Mouse (Mus musculus) urinary bladder, postnatal 10 days (tissue): ENCODE results near the gene Sccpdh.
"Not testable (repeated sequence)": the region's sequence is repeated elsewhere in the genome, so short reads cannot be mapped to it uniquely, and the experiment has no call there.

Experiments
- DNase-seq: peaks from one replicate; pipeline ENCODE4 v3.0.0; 2022; ENCODE audit warnings: low spot score

The Sccpdh gene

DNA sequence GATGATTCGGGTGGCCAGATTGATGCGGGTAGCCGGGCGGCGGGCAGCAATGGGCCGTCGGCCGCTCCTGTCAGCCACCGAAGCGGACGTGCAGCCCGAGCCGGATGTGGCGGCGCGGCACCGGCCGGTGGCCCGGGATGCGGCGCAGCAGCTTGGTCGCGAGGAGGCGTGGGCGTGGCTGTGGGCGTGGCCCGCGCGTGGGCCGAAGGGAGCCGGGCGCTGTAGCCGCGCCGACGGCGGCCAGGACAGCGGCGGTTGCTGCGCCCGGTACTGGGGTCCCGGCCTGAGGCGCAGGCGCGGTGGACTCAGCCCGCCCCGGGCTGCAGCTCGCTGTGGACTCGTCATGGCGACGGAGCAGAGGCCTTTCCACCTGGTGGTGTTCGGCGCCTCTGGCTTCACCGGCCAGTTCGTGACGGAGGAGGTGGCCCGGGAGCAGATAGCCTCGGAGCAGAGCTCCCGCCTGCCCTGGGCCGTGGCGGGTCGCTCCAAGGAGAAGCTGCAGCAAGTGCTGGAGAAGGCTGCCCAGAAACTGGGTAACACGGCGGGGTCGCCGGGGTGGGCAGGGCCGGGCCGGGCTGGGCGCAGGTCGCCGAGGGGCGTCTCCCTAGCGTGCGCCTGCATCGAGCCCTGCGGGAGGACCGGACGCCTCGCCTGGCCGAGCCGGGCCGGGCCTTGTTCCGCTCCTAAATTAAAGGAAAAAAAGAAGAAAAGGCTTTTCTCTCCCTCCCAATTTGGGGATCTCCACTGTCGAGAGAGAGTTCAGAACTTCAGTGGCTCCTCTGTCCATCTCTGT, at the start of gene Sccpdh:
TSS of gene Sccpdh (plus strand) at position 198 of the 793 bp plus-strand sequence.
- peak; percentile 50 for DNase-seq

DNA sequence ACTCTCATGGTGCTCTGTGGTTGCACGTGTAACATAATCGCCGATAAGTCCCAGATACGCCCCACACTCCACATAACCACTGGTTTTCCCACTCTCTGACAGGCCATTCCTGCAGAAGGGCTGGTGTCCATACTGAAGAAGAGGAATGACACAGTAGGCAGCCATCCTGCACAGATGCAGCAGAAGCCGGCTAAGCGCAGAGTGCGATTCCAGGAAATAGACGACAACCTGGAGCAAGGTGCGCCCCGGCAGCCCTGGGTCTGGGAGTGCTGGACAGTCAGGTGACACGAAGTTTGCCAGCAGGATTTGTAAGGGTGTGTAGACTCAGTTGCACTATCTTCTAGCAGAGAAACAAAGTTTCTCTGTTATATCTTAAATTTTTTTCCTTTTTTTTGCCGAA, 45.3 kb upstream of the Sccpdh start:
- no peak for DNase-seq

DNA sequence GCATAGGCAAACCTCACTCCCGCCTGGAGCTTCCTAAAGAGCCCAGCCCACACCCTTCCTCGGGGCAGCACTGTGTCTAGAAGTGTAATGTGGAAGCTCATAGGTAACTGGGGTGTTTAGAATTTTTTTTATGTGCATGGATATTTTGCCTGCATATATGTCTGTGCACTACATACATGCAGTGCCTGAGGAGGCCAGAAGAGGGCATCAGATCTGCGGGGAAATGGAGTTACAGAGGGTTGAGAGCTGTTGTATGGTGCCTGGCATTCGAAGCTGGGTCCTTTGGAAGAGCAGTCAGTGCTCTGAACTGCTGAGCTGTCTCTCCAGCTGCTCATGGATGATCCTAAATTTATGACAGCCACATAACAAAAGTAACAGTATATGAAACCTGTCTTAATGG, 44.4 kb upstream of the Sccpdh start:
- no peak for DNase-seq

DNA sequence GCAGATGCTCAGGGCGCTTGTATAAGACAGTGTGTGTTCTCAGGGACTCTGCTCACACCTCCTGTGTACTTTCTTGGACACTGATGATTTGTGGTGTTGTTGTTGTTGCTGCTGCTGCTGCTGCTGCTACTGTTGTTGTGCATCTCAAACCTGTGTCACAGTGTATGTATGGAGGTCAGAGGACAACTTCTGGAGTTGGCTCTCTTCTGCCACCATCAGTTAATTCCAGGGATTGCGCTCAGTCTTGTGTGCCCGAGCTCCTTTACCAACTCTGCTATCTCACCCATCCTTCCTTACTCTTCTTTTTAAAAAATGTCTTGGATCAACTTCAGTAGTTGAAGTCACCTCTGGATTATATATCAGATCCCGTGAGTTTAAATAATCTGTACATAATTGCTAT, 43.7 kb upstream of the Sccpdh start:
- no peak for DNase-seq

DNA sequence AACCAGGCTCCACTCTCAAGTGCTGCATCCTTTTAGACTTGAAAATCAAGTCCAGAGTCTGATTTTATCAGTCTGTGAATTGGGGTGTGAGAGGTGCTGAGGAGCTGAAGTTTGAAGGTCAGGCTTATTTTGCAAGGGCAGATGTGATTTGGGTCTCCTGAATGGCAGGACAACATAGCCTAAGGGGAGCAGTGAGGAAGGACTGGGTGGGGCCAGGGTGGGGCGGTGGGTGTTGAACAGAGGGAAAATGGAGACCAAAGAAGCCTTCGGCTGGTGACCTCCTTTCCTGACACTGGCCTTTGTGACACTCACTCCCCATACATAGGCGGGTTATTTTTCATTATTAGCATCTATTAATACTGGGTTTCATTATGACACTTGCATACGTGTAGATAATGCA, 40.2 kb upstream of the Sccpdh start:
- DNase-seq = no peak

DNA sequence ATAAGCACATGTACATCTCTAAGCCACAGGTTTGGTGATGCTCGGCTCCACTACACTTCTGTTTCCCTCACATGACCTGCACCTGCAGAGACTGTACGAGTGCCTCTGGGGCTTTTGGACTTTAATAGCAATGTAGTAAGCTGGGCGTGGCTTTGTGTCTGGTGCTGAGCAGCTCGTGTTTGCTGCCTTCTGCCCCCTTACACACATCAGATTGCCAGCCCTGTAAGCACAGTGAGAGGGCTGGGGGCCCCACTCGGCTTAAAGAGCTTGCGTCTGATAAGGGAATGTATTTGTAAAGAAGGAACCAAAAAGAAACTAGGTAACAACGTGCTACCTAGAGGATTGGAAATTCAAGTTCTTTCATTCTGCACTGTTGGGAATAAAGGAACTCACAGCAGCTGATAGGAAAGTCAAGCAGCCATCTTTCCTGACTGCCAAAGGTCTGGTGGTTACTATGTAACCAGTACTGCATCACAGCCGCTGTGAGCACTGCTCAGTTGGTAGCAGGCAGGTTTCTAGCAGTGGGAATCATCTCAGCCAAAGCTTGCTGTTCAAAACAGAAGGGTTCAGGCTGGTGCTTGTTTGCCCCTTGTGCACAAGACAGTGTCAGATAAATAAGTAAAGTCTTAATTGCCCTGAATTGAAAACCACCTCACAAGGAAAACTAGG, 39.4 kb upstream of the Sccpdh start:
- no peak for DNase-seq

DNA sequence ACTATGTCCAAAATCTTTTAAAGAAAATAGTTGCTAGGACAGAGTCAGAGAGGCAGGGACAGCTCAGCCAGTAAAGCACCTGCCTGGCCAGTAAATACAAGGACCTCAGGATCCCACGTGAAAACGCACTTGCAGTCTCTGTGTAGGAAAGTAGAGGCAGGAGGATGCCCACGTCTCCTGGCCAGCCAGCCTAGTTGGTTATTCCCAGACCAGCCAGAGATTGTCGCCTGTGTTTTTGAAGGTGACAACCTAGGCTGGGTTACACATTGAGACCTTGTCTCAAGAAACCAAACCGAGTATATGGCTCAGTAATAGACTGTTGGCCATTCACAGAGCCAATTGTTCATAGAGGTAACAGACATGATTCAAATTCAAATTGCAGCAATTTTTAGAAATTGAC, 38.7 kb upstream of the Sccpdh start:
- DNase-seq = no peak

DNA sequence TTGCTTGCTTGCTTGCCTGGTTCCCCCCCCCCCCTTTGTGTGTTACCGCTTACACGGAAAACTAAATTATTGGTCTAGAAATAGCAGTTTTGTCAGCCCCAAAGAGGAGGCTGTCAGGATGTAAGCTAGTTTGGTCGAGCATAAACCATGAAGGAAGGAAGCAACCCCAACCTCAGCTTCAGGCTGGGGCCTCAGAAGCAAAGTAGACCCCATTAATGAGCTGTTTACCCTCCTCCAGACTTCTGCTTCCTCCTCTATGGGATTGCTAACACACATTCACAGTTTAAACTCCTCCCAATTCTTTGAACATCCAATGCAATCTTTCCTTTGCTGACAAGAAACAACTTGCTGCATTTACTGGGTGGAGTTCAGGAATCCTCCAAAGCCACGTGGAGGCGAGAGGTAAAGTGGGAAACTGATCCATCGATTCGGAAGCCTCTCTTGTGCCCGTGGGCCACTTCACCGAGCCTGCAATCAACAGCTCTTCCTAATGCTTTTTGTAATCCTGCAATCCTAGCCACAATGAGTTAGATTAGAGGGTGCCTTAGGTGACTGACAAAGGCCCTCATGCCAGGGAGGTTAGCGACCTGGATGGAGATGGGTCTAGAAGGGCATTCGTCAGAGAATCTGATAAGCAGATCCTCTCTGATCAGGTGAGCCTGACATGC, 35.1 kb upstream of the Sccpdh start:
- no peak for DNase-seq

DNA sequence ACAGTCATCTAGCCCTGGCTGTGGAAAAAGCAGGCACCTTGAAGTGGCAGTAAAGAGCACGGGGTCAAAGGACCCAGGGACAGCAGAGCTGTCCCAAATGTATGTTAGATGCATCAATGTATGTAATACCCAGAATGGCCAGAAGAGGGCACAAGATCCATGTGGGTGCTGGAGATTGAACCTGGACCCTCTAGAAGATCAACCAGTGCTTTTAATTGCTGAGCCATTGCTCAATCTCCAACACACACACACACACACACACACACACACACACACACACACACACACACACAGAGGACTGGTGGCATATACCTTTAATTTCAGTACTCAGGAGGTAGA, 34.6 kb upstream of the Sccpdh start:
- no peak for DNase-seq

DNA sequence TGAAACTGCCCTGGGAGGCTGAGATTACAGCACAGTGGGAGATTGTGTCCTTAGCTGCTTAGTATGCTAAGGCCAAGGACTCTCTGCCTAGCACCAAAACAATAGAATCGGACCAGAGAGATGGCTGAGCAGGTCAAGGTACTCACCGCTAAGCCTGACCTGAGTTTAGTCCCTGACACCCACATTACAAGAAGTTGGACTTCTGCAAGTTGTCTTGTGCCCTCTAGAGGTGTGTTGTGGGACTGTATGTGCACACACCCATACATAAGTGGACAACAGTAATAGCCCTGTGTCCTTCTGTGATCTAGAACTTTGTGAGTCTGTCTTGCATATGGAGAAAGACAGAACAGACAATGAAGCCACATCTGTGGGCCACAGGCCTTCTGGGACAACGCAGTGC, 33.9 kb upstream of the Sccpdh start:
- DNase-seq = no peak

DNA sequence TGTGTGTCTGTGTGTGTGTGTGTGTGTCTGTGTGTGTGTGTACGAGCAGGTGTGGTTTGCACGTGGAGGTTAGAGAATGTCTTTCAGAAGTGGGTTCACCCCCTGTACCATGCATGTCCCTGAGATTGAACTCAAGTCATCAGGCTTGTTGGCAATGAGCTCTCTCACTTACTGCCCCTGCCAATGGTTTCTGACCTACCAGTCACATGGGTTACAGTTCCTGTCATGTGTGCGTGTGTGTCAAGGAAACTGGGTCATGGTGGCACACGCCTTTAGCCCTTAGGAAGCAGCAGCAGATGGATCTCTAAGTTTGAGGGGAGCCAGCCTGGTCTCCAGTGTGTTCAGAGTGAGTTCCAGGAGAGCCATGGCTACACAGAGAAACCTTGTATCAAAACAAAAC, 25.3 kb upstream of the Sccpdh start:
- no peak for DNase-seq

DNA sequence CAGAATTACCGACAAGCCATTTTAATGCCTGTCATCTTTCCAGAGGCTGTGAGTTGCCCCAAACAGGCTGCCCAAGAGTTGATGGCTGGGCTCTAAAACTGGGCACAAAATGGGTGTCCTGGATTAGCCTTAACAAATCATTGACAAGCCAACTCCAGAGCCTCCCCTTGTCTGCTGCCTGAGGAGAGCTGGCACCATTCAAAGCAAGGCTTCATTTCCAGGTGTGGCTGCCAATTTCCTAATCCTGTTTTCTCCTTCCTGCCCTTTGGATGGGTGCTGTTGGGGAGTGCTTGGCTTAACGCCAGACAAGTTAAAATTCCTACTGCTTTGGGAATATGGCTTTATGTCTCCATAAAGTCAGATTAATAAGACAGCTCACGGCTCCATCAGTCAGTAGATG, 23.9 kb upstream of the Sccpdh start:
- DNase-seq = no peak

DNA sequence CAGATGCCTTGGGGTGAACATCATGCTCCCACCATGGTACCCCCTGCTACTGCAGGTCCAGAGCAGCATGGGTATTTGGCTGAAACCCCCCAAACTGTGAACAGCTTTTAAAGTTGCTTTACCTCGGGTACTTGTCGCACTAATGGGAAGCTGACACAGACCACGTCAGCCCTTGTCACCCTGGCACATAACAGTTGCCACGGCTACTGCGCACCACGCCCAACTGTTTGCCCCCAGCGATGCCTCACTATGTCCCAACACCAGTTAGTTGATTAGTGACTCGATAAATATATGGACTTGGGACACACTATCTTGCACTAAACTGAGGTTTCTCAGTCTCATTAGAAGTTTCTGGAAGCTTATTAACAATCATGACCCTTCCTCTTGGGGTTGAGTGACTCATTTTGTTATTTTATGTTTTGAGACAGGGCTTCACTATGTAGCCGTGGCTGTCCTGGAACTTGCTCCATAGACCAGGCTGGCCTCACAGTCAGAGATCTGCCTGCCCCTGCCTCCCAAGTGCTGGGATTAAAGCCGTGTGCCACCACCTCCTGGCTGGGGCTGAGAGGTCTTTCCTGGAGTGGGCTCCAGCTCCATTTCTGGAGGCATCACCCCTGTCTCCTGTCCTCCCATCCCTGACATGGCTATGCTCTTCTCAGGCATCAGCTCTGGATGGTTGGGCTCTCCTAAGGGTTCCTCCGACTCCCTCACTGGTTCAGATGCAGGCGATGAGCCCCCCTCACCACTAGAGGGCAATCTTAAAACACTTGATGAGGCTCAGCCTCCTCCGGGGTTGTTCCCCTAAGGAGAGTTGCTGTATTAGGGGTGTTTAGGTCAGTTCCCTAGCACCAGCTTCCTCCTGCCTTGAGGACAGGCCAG, 22.7 kb upstream of the Sccpdh start:
- no peak for DNase-seq

DNA sequence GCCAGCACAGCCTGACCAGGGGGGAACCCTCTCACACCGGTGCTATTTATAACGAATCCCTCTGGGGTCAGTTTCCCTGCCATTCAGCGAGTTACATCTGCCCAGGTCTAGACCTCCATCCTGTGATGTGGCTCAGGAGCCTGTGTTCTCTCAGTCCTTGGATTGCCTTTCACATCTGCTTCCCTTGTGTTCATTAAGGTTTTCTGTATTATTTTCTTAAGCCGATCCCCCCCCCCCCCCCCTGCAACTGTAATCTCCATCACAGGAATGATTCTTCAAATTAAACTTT, 22.1 kb upstream of the Sccpdh start:
- DNase-seq = no peak

DNA sequence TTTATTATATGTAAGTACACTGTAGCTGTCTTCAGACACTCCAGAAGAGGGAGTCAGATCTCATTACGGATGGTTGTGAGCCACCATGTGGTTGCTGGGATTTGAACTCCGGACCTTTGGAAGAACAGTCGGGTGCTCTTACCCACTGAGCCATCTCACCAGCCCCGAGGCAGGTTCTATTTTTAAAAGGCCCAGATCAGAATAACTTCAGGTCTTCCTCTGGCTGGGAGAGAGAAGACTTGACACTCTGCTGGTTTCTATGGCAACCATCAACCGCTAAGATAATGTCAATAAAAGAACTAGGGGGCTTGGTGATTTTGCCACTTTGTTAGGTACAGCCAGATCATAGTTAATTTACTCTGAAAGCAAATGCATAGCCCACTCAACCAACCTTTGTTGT, 19.3 kb upstream of the Sccpdh start:
- not testable (repeated sequence) for DNase-seq

DNA sequence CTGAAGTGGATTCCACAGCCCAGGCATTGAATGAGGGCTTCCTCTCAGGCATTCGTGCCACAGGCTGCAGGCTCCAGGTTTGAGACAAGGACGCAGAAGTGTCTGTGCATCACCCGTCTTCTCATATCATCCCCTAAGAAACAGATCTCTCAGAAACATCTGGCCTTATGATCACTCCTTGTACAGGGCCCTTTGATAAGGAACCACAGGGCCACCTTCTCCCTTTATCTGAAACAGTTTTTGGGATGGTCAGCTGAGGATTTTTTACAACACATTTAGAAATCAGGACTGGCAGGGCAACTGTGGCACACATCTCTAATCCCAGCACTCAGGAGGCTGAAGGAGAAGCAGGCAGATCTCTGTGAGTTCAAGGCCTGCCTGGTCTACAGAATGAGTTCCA, 18.7 kb upstream of the Sccpdh start:
- no peak for DNase-seq

DNA sequence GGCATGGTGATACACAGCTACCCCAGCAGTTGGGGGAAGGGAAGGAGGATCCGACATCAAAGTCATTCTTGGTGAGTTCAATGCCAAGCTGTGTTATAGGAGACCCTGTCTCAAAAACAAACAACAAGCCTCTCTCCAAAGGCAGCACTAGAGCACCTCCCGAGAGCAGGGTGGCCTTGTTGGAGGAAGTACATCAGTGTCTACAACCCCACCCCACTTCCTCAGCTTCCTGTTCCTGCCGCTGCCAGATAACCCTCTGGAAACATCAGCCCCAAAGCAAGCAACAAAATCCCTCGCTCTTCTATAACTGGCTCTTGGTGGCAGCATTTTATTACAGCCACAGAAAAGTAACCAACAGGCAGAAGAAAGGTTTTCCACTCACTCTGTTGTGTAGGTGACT, 17.7 kb upstream of the Sccpdh start:
- no peak for DNase-seq

DNA sequence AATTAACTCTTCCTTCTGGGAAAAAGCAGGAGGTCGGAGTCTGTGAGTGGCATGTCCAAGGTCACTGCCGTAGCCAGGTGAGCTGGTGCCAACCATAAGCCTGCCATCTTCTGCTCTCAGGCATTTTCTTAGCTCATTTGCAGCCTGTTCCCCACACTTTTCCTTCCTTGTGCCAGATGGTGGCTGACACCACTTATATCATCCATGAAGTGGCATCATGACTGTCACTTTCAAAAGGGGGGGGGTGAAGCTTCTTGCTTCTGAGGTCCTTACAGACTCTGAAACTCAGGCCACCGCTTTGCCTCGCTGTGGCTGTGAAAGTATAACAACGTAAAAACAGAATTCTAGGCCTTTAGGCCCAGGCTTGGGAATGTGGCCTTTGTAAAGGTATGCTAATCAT, 16.8 kb upstream of the Sccpdh start:
- no peak for DNase-seq

DNA sequence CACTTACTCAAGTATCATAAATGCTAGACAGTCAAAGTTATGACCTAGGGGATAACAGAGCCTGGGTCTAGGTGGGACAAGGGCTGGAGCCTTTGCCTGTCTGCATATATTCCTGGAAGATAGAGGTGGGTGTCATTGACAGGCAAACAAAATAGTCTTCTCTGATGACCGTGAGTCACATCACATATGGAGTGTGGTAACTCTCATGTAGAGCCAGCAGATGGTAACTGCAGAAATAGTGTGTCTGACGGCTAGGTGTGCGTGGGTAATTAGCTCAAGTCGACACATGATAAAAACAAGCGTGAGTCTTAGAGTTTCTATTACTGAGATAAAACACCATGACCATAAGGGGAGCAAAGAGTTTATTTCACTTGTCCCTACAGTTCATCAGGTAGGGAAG, 4.9 kb upstream of the Sccpdh start:
- DNase-seq = no peak

DNA sequence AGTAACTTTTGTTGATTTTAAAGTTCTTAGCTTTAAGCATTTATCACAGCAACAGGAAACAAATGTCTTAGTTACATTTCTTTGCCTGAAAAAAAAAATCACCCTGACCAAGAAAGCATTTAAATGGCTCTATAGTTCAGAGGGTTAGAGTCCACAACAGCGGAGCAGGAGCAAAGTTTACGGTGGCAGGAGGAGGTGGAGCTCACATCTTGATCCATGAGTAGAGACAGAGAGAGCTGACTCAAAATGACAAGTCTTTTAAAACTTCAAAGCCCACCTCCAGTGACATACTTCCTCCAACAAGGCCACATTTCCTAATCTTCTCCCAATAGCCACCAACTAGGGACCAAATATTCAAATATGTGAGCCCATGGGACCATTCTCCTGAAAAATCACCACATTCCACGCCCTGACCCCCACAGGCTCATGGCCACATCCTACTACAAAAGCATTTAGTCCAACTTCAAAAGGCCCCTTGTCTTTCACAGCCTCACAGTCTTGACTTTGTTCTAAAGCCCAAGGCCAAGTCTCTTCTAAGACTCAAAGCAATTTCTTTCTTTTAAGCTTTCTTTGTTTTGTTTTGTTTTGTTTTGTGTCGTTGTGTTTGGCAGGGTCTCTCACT, 3.6 kb upstream of the Sccpdh start:
- DNase-seq = no peak

DNA sequence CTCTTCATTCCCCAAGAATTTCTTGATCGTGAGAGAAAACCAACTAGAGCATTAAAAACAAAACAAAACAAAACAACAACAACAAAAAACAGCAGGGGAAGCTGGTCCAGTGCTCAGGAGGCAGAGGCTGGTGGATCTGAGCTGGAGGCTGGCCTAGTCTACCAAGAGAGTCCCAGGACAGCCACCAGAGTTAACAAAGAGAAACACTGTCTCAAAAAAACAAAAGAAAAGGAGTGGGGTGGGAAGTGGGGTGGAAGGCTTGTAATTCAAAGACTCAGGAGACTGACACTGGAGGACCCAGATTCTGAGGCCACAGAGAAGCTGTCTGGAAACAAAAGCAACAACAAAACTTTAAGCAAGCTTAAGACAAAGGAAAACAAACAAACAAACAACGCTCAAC, 1.0 kb upstream of the Sccpdh start:
- DNase-seq = no peak

DNA sequence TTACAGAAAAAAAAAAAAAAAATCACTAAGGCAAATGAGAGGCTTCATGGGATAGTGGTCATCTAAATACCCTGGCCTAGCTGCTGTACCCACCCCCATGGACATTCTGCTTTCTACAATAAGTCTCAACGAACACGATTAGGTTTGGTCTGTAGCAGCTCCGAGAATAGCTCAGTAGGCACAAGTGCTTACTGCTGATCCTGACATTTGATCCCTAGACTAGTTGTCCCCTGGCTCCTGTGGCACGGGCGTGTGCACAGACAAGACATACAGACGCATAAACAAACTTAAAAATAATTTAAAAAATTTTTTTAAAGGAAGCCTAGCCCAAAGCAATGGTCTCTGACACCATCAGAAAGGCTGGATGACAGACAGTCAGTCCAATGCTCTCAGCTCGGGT, 560 bp upstream of the Sccpdh start:
- DNase-seq = no peak
